Mouse (Mus musculus): Measurements from ENCODE around the gene Hoxb4. TPM values are rescaled to one million over a fixed set of nuclear protein-coding genes. Genes with fewer than 3 reads are reported as not detected.

Hoxb4 gene
- polyA plus RNA-seq (2012; rRNA removed), result 19.5 and 22.4 TPM in 2 replicates

- no peak for DNase-seq (ENCODE audit: low read depth)
Measured at GRCm38 (mm10) chr11:96317608-96318367, at the start of gene Hoxb4. Hoxb4 (plus strand) TSS chr11:96318267.

- no peak for DNase-seq (ENCODE audit: low read depth)
Measured at GRCm38 (mm10) chr11:96269869-96270268, 48.2 kb upstream of the Hoxb4 start.

- no peak for DNase-seq (ENCODE audit: low read depth)
Measured at GRCm38 (mm10) chr11:96270996-96271540, 47.0 kb upstream of the Hoxb4 start, which contains the start of gene Hoxb9. Hoxb9 (plus strand) TSS chr11:96271457.

- no peak for DNase-seq (ENCODE audit: low read depth)
Measured at GRCm38 (mm10) chr11:96271541-96272011, 46.5 kb upstream of the Hoxb4 start.

GRCm38 (mm10) chr11:96272024-96272921, 45.8 kb upstream of the Hoxb4 start:
- DNase-seq (ENCODE audit: low read depth), result no peak

- no peak for DNase-seq (ENCODE audit: low read depth)
Measured at GRCm38 (mm10) chr11:96274428-96274827, 43.6 kb upstream of the Hoxb4 start.

GRCm38 (mm10) chr11:96275896-96276295, 42.2 kb upstream of the Hoxb4 start:
- no peak for DNase-seq (ENCODE audit: low read depth)

GRCm38 (mm10) chr11:96277151-96278044, 40.7 kb upstream of the Hoxb4 start:
- DNase-seq (ENCODE audit: low read depth), result no peak

- DNase-seq (ENCODE audit: low read depth), result no peak
Measured at GRCm38 (mm10) chr11:96278324-96278723, 39.7 kb upstream of the Hoxb4 start.

- DNase-seq (ENCODE audit: low read depth), result peak; percentile 16
Measured at GRCm38 (mm10) chr11:96278773-96279172, 39.3 kb upstream of the Hoxb4 start.

- DNase-seq (ENCODE audit: low read depth), result no peak
Measured at GRCm38 (mm10) chr11:96279421-96280233, 38.4 kb upstream of the Hoxb4 start.

GRCm38 (mm10) chr11:96280399-96281378, 37.4 kb upstream of the Hoxb4 start:
- DNase-seq (ENCODE audit: low read depth), result no peak

- DNase-seq (ENCODE audit: low read depth), result no peak
Measured at GRCm38 (mm10) chr11:96281396-96281795, 36.7 kb upstream of the Hoxb4 start.

- DNase-seq (ENCODE audit: low read depth), result no peak
Measured at GRCm38 (mm10) chr11:96281855-96282570, 36.1 kb upstream of the Hoxb4 start, which contains the start of gene Hoxb8. Hoxb8 (plus strand) TSS chr11:96281905.

- DNase-seq (ENCODE audit: low read depth), result no peak
Measured at GRCm38 (mm10) chr11:96282795-96283430, 35.2 kb upstream of the Hoxb4 start.

GRCm38 (mm10) chr11:96284041-96284749, 33.9 kb upstream of the Hoxb4 start:
- DNase-seq (ENCODE audit: low read depth), result no peak
